Mouse (Mus musculus): ENCODE measurements around the gene Arl6ip6. TPM values are rescaled to one million over a fixed set of nuclear protein-coding genes. Genes with fewer than 3 reads are reported as not detected.

Gene Arl6ip6
- polyA plus RNA-seq (2014; fragmentation: Nextera tagmentation; extraction: Ambion mirVana) = 85.8 and 90.0 TPM in 2 replicates

DNA sequence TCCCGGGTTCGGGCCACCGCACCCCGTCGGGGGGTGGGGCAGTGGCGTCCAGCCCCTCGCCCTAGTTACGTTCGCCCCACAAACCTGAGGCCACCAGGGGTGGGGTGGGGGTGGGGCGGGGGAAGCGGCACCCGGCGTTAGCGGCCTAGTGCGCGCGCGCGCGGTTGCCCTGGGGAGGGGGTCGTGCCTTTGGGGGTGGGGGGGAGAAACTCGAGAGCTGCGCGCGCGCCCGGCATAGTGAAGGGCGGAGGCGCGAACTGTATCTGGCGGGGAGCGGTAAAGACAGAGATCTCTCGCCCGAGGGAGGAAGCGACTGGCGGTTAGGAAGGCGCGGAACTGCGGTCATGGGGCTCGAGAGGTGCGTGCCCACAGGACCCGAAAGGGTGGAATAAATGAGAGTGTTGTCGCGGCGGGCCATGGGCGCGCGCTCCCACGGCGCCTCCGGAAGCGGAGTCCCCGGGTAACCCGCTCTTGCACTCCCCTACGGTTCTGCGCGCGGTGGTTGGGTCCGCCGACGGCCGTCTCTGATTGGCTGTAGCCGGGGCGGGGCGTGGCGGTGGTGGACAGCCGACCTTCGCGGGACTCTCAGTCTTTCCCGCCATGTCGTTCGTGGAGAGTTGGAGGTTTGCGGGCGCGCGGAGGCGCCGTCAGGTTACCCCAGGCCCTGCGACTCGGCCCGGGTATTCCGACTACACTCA lies at the start of gene Arl6ip6:
Gene Arl6ip6 (plus strand): TSS at position 204 of the 698 bp plus-strand sequence.
- ATAC-seq (replicated peaks; ENCODE audit: low FRiP score) (peak; percentile 92), DNase-seq (ENCODE audit: low spot score) (peak; percentile 98)
- peak within 1 kb of the TSS; percentile 92 for H3K9ac ChIP-seq (ENCODE audit: low read length)
- no peaks in the 10 kb centered on the region for H3K4me1 ChIP-seq (replicated peaks; ENCODE audit: control insufficient read depth, insufficient read depth, low read length)
- H3K27ac ChIP-seq (ENCODE audit: low read depth, low read length) = peak within 1 kb of the TSS; percentile 90
- no peaks in the 10 kb centered on the region for H3K9me3 ChIP-seq (ENCODE audit: control insufficient read depth, low read length)
- no peaks in the 10 kb centered on the region for H3K27me3 ChIP-seq (ENCODE audit: control insufficient read depth, insufficient read depth, low read length)
- peaks cover 7% of the 10 kb centered on the region; the same call in 1 of the 2 replicates for H3K36me3 ChIP-seq (ENCODE audit: control insufficient read depth, insufficient read depth, low read length)
- WGBS = under 1% methylated on average over 47 of the region's 82 CpGs
- peak within 1 kb of the TSS; percentile 86 for H3K4me3 ChIP-seq (ENCODE audit: low read depth, low read length)
- H3K4me2 ChIP-seq (ENCODE audit: low read depth, low read length, severe bottlenecking) = peak within 1 kb of the TSS; percentile 63

DNA sequence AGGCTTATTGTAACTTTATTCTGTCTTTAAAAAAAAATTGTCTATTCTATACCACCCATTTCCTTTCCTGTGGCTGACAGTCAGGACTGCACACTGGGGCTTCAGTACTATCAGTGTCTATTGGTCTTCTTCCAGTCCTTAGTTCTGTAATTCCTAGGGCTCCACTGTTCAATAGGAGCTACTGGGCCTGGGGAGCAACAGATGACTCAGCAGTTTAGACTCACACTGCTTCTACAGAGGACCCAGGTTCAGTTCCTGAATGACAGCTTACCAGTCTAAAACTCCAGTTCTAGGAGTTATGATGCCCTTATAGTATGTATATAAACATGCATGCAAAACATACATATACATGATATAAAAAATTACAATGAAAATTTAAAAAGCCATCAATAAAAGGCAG lies 44.7 kb upstream of the Arl6ip6 start:
- no peak overlapping the region for H3K9ac ChIP-seq (ENCODE audit: low read length)
- no peak overlapping the region for H3K4me3 ChIP-seq (ENCODE audit: low read depth, low read length)
- no peaks in the 10 kb centered on the region for H3K4me1 ChIP-seq (replicated peaks; ENCODE audit: control insufficient read depth, insufficient read depth, low read length)
- no peak for DNase-seq (ENCODE audit: low spot score)
- no peak overlapping the region for H3K4me2 ChIP-seq (ENCODE audit: low read depth, low read length, severe bottlenecking)
- no peak overlapping the region for H3K27ac ChIP-seq (ENCODE audit: low read depth, low read length)
- no peaks in the 10 kb centered on the region for H3K27me3 ChIP-seq (ENCODE audit: control insufficient read depth, insufficient read depth, low read length)
- no peak for ATAC-seq (replicated peaks; ENCODE audit: low FRiP score)
- peaks cover 9% of the 10 kb centered on the region; the same call in 1 of the 2 replicates for H3K36me3 ChIP-seq (ENCODE audit: control insufficient read depth, insufficient read depth, low read length)
- no peaks in the 10 kb centered on the region for H3K9me3 ChIP-seq (ENCODE audit: control insufficient read depth, low read length)

DNA sequence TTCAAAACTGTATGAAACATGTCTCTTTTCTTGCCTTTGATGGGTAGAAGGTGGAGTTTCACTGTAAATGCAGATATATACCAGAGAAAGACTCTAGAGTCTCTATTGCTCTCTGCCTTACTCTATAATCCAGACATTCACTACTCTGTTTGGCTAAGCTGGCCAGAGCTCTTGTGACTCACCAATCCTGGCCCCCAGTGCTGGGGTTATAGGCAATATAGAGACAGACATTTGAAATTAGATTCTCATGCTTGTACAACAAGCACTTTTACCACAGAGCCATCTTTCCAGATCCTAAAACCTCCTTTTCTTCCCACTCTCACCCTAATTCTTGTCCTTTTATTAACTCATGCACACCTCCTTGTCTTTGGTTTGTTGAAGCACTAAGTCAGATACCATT lies 17.6 kb upstream of the Arl6ip6 start:
- no peak overlapping the region for H3K4me2 ChIP-seq (ENCODE audit: low read depth, low read length, severe bottlenecking)
- no peak overlapping the region for H3K4me3 ChIP-seq (ENCODE audit: low read depth, low read length)
- no peak for ATAC-seq (replicated peaks; ENCODE audit: low FRiP score)
- H3K9me3 ChIP-seq (ENCODE audit: control insufficient read depth, low read length) = no peaks in the 10 kb centered on the region
- no peaks in the 10 kb centered on the region for H3K4me1 ChIP-seq (replicated peaks; ENCODE audit: control insufficient read depth, insufficient read depth, low read length)
- H3K36me3 ChIP-seq (ENCODE audit: control insufficient read depth, insufficient read depth, low read length) = no peaks in the 10 kb centered on the region; the same call in 1 of the 2 replicates
- DNase-seq (ENCODE audit: low spot score) = no peak
- H3K27me3 ChIP-seq (ENCODE audit: control insufficient read depth, insufficient read depth, low read length) = no peaks in the 10 kb centered on the region
- H3K9ac ChIP-seq (ENCODE audit: low read length) = no peak overlapping the region
- no peak overlapping the region for H3K27ac ChIP-seq (ENCODE audit: low read depth, low read length)

DNA sequence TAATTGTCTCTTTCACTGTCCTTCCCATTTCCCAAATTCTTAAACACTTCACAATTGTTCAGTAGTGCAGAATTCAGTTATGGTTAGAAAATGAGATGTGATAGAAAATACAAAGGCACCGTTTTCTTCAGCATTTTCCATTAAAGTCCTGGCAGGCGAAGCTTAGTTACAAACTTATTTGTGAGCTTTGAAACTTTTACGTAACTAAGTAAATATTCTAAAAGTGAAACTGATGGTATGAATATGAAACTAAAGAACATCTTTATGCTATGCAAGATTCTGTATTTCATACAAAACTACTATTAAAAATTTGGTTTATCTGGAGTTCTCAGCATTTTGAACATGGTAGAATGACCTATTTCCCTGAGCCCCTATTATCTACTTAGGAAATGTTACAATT lies 12.6 kb upstream of the Arl6ip6 start:
- 92% methylated on average over 3 of the region's 3 CpGs for WGBS
- ATAC-seq (replicated peaks; ENCODE audit: low FRiP score) (no peak), DNase-seq (ENCODE audit: low spot score) (no peak)
- Histone ChIP-seq H3K4me3 (ENCODE audit: low read depth, low read length) (no peak overlapping the region), H3K36me3 (ENCODE audit: control insufficient read depth, insufficient read depth, low read length) (no peaks in the 10 kb centered on the region), H3K9me3 (ENCODE audit: control insufficient read depth, low read length) (no peaks in the 10 kb centered on the region), H3K27me3 (ENCODE audit: control insufficient read depth, insufficient read depth, low read length) (no peaks in the 10 kb centered on the region), H3K4me2 (ENCODE audit: low read depth, low read length, severe bottlenecking) (no peak overlapping the region), H3K9ac (ENCODE audit: low read length) (no peak overlapping the region), H3K4me1 (replicated peaks; ENCODE audit: control insufficient read depth, insufficient read depth, low read length) (no peaks in the 10 kb centered on the region), H3K27ac (ENCODE audit: low read depth, low read length) (no peak overlapping the region)

DNA sequence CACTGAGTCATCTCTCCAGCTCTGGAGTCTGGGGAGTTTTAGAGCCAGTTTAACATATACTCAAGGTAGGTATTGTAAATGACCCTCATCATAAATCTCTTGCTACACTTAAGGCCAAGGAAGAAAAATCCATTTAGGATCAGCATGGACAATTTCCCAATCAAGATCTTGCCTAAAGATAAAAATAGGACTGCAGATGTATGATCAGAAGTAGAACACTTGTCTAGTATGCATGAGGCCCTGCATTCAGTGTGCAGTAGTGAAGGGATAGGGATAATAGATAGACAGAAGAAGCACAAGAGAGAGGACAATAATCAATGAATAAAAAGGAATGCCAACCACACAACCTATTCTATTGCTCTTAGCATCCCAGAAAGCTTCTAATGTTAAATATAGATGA lies 11.7 kb upstream of the Arl6ip6 start:
- no peak for ATAC-seq (replicated peaks; ENCODE audit: low FRiP score)
- Histone ChIP-seq H3K36me3 (ENCODE audit: control insufficient read depth, insufficient read depth, low read length) (no peaks in the 10 kb centered on the region), H3K27ac (ENCODE audit: low read depth, low read length) (no peak overlapping the region), H3K4me2 (ENCODE audit: low read depth, low read length, severe bottlenecking) (no peak overlapping the region), H3K4me3 (ENCODE audit: low read depth, low read length) (no peak overlapping the region), H3K9ac (ENCODE audit: low read length) (no peak overlapping the region), H3K27me3 (ENCODE audit: control insufficient read depth, insufficient read depth, low read length) (no peaks in the 10 kb centered on the region), H3K4me1 (replicated peaks; ENCODE audit: control insufficient read depth, insufficient read depth, low read length) (no peaks in the 10 kb centered on the region), H3K9me3 (ENCODE audit: control insufficient read depth, low read length) (no peaks in the 10 kb centered on the region)
- DNase-seq (ENCODE audit: low spot score) = no peak

DNA sequence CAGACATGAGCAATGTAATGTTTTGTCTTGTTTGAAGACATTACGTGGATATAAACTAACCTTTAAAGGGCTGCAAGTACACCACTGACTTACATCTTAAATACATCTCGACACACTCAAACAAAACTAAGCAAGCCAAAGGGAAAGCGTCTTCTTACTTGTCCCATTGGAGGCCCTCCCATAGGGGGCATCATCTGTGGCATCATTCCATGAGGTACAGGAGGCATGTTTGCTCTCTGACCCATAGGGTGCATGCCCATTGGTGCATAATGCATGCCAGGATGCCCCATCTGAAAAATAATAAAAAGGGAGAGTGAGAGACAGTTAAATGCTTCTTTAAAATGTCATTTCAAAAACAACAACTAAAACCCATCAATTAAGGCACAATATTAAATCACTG lies 1.7 kb upstream of the Arl6ip6 start:
- DNase-seq (ENCODE audit: low spot score) (peak; percentile 51), ATAC-seq (replicated peaks; ENCODE audit: low FRiP score) (no peak)
- Histone ChIP-seq H3K9me3 (ENCODE audit: control insufficient read depth, low read length) (no peaks in the 10 kb centered on the region), H3K27me3 (ENCODE audit: control insufficient read depth, insufficient read depth, low read length) (no peaks in the 10 kb centered on the region), H3K36me3 (ENCODE audit: control insufficient read depth, insufficient read depth, low read length) (peaks cover 2% of the 10 kb centered on the region; the same call in 1 of the 2 replicates), H3K4me1 (replicated peaks; ENCODE audit: control insufficient read depth, insufficient read depth, low read length) (no peaks in the 10 kb centered on the region), H3K4me2 (ENCODE audit: low read depth, low read length, severe bottlenecking) (peak overlapping the region; percentile 44), H3K27ac (ENCODE audit: low read depth, low read length) (no peak overlapping the region), H3K9ac (ENCODE audit: low read length) (no peak overlapping the region), H3K4me3 (ENCODE audit: low read depth, low read length) (peak overlapping the region; percentile 86)
- 74% methylated on average over 3 of the region's 3 CpGs for WGBS

DNA sequence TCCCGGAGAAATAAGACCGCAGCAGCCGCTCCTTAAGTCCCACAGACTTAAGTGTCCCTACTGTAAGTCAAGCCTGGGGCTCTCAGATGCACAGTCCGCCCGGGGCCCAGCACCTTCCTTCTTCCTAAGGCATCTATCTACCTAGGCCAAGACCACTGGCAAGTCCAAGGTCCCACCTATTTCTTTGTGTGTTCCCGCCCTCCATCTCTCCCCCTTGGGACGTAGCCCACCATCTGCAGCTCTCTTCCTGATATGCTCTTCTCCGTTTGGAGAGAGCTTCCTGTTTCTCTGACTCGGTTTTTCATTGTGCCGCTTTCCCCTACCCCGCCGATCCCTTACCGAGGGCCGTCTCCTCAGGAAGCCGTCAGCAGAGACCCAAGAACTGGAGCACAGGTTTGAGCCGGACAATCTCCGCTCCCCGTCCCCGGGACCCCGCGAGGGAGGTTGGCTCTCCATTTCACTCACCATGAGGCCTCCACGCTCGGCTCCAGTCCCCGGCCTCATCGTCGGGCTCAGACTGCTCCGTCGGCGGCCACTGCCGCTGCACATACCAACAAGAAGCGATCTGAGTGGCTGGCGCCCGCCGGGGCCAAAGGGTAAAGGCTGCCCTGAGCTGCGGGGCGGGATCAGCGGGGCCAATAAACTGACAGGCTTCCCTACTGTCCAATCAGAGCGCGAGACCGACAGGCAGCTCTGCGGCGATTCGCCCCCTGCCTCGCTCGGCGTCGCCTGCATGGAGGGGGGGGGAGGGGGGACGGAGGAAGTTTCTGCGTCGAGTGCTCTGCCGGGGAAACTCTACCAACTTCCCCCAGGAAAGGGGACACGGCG lies 628 bp upstream of the Arl6ip6 start, which contains the start of gene Prpf40a:
Gene Prpf40a (minus strand): TSS at position 601 of the 828 bp plus-strand sequence.
- no peaks in the 10 kb centered on the region for H3K27me3 ChIP-seq (ENCODE audit: control insufficient read depth, insufficient read depth, low read length)
- H3K4me3 ChIP-seq (ENCODE audit: low read depth, low read length) = peak within 1 kb of the TSS; percentile 86
- peak within 1 kb of the TSS; percentile 63 for H3K4me2 ChIP-seq (ENCODE audit: low read depth, low read length, severe bottlenecking)
- H3K27ac ChIP-seq (ENCODE audit: low read depth, low read length) = peak within 1 kb of the TSS; percentile 90
- ATAC-seq (replicated peaks; ENCODE audit: low FRiP score) (peak; percentile 96), DNase-seq (ENCODE audit: low spot score) (peak; percentile 99)
- H3K9ac ChIP-seq (ENCODE audit: low read length) = peak within 1 kb of the TSS; percentile 92
- no peaks in the 10 kb centered on the region for H3K4me1 ChIP-seq (replicated peaks; ENCODE audit: control insufficient read depth, insufficient read depth, low read length)
- H3K36me3 ChIP-seq (ENCODE audit: control insufficient read depth, insufficient read depth, low read length) = peaks cover 7% of the 10 kb centered on the region; the same call in 1 of the 2 replicates
- WGBS = 1% methylated on average over 46 of the region's 53 CpGs
- H3K9me3 ChIP-seq (ENCODE audit: control insufficient read depth, low read length) = no peaks in the 10 kb centered on the region

DNA sequence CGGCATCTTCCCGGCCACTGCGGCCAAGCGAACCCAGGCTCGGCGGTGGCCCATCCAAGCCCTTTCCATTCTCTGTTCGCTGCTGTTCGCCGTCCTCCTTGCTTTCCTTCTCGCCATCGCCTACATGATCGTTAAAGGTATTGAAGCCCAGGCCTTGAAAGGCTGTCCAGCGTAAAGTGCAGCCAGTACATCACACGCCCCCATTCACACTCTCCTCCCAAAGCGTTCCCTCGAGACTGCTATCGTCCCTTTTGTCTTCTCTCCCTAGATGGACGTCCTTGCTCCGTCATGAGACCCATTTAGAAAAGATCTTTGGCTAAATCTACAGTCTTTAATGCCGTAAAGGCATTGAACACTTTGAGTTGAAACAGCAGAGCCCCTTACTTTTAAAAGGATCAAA lies 860 bp downstream of the Arl6ip6 start:
- no peak for DNase-seq (ENCODE audit: low spot score)
- Histone ChIP-seq H3K27ac (ENCODE audit: low read depth, low read length) (peak overlapping the region; percentile 90), H3K9ac (ENCODE audit: low read length) (peak overlapping the region; percentile 86), H3K4me1 (replicated peaks; ENCODE audit: control insufficient read depth, insufficient read depth, low read length) (no peaks in the 10 kb centered on the region), H3K36me3 (ENCODE audit: control insufficient read depth, insufficient read depth, low read length) (peaks cover 5% of the 10 kb centered on the region; the same call in 1 of the 2 replicates), H3K27me3 (ENCODE audit: control insufficient read depth, insufficient read depth, low read length) (no peaks in the 10 kb centered on the region), H3K4me2 (ENCODE audit: low read depth, low read length, severe bottlenecking) (peak overlapping the region; percentile 63), H3K9me3 (ENCODE audit: control insufficient read depth, low read length) (no peaks in the 10 kb centered on the region), H3K4me3 (ENCODE audit: low read depth, low read length) (peak overlapping the region; percentile 86)
- ATAC-seq (replicated peaks; ENCODE audit: low FRiP score) = peak; percentile 7
- under 1% methylated on average over 20 of the region's 20 CpGs for WGBS

All from forebrain, embryonic 11.5 days (tissue).